Mouse (Mus musculus) kidney, adult 2 months (tissue): ENCODE results near the gene Anks6. TPM values are rescaled to one million over a fixed set of nuclear protein-coding genes. Genes with fewer than 3 reads are reported as not detected.

Source experiments
- DNase-seq: peaks from one replicate; pipeline ENCODE4 v3.0.0; 2021
- H3K27ac ChIP-seq: fragments of 200-500 bp; 2 replicates; pipeline ENCODE4 v1.5.1; 2012; ENCODE audit warnings: low read depth, low read length, control low read depth, inconsistent platforms; ENCODE audit not compliant: insufficient read depth
- H3K27me3 ChIP-seq: fragments of 200-500 bp; replicated peaks from 2 replicates; pipeline ENCODE4 v1.6.1; 2012; ENCODE audit warnings: mild to moderate bottlenecking, moderate library complexity, low read length, inconsistent platforms; ENCODE audit not compliant: control insufficient read depth, insufficient read depth
- H3K36me3 ChIP-seq: fragments of 200-500 bp; 2 replicates; pipeline ENCODE4 v1.6.1; 2012; ENCODE audit warnings: mild to moderate bottlenecking, moderate library complexity, low read length, inconsistent platforms; ENCODE audit not compliant: control insufficient read depth, insufficient read depth
- H3K4me1 ChIP-seq: fragments of 200-500 bp; 2 replicates; pipeline ENCODE4 v1.6.1; 2011; ENCODE audit warnings: low read length; ENCODE audit not compliant: control insufficient read depth, insufficient read depth
- H3K4me3 ChIP-seq: fragments of 200-500 bp; 2 replicates; pipeline ENCODE4 v1.5.1; 2011; ENCODE audit warnings: mild to moderate bottlenecking, low read depth, low read length, control low read depth; ENCODE audit not compliant: insufficient read depth
- CTCF ChIP-seq: fragments of 200-500 bp; conservative IDR thresholded peaks from 2 replicates; pipeline ENCODE4 v1.5.1; 2011; ENCODE audit warnings: low read depth, mild to moderate bottlenecking, control low read depth, low read length, moderate library complexity, mixed read lengths; ENCODE audit not compliant: insufficient read depth, insufficient read length
- POLR2A ChIP-seq: fragments of 200-500 bp; IDR thresholded peaks from one replicate; pipeline ENCODE4 v1.6.1; 2011; ENCODE audit warnings: low read depth, low read length, control low read depth
- WGBS: fragments of 180-500 bp; shearing (Covaris S2); methylation state at CpG from one replicate; pipeline ENCODE4 v1.1.7; 2018; 5-methylcytosine and 5-hydroxymethylcytosine counted together
- polyA plus RNA-seq: library from polyadenylated mRNA; depleted of rRNA; stranded (reverse); fragments of >200 nt; gene quantifications from 2 replicates; pipeline ENCODE4 v1.2.3, GENCODE M21; 2012; rRNA removed

Anks6 gene
- polyA plus RNA-seq, 1 experiment, result 16.1 TPM

GRCm38 (mm10) chr4:46977161-46977560, 80.1 kb downstream of the Anks6 start:
- no peak for DNase-seq
- no peaks in the 10 kb centered on the region for H3K27me3 ChIP-seq
- no peak overlapping the region for H3K27ac ChIP-seq
- no peaks in the 10 kb centered on the region for H3K4me1 ChIP-seq
- TF ChIP-seq CTCF (no peak), POLR2A (no peak)
- H3K36me3 ChIP-seq, result no peaks in the 10 kb centered on the region
- H3K4me3 ChIP-seq, result no peak overlapping the region
- 93% methylated on average over 7 of the region's 7 CpGs for WGBS

GRCm38 (mm10) chr4:46976671-46977071, 80.6 kb downstream of the Anks6 start:
- no peak for TF ChIP-seq CTCF
- no peaks in the 10 kb centered on the region for H3K4me1 ChIP-seq
- no peaks in the 10 kb centered on the region for H3K27me3 ChIP-seq
- 74% methylated on average over 11 of the region's 11 CpGs for WGBS
- no peaks in the 10 kb centered on the region for H3K36me3 ChIP-seq
- H3K4me3 ChIP-seq, result no peak overlapping the region
- no peak overlapping the region for H3K27ac ChIP-seq
- DNase-seq, result no peak

GRCm38 (mm10) chr4:46973322-46973721, 83.9 kb downstream of the Anks6 start:
- Histone ChIP-seq H3K4me3 (no peak overlapping the region), H3K27me3 (no peaks in the 10 kb centered on the region), H3K36me3 (no peaks in the 10 kb centered on the region), H3K4me1 (no peaks in the 10 kb centered on the region), H3K27ac (no peak overlapping the region)
- 55% methylated on average over 10 of the region's 10 CpGs for WGBS
- no peak for DNase-seq
- TF ChIP-seq POLR2A, result no peak
- TF ChIP-seq CTCF, result no peak

GRCm38 (mm10) chr4:46967981-46968380, 89.2 kb downstream of the Anks6 start:
- 44% methylated on average over 10 of the region's 10 CpGs for WGBS
- H3K4me1 ChIP-seq, result no peaks in the 10 kb centered on the region
- H3K36me3 ChIP-seq, result no peaks in the 10 kb centered on the region
- no peak overlapping the region for H3K4me3 ChIP-seq
- TF ChIP-seq CTCF (no peak), POLR2A (no peak)
- no peak overlapping the region for H3K27ac ChIP-seq
- no peaks in the 10 kb centered on the region for H3K27me3 ChIP-seq
- DNase-seq, result no peak

GRCm38 (mm10) chr4:46966551-46966950, 90.7 kb downstream of the Anks6 start:
- no peak overlapping the region for H3K27ac ChIP-seq
- no peak for TF ChIP-seq CTCF
- no peak for TF ChIP-seq POLR2A
- no peak for DNase-seq
- H3K36me3 ChIP-seq, result no peaks in the 10 kb centered on the region
- no peaks in the 10 kb centered on the region for H3K4me1 ChIP-seq
- no peak overlapping the region for H3K4me3 ChIP-seq
- no peaks in the 10 kb centered on the region for H3K27me3 ChIP-seq

Other genes starting within 250 kb of the Anks6 start
- gene Gabbr2, start 65.6 kb downstream of the Anks6 start, polyA plus RNA-seq, result 0.26 and 0.28 TPM in 2 replicates
- gene Galnt12, start 34.5 kb upstream of the Anks6 start, polyA plus RNA-seq, result 3.1 and 3.6 TPM in 2 replicates
- gene Col15a1, start 150.7 kb upstream of the Anks6 start, polyA plus RNA-seq, result 50.0 and 59.5 TPM in 2 replicates